Mouse (Mus musculus): ENCODE measurements at regions not wholly inside any gene's neighbourhood (a gene's known extent, or its start where the extent isn't known, plus 50 kb on each side); places are given as distances from the start of the nearest gene placed in this dataset.

DNA sequence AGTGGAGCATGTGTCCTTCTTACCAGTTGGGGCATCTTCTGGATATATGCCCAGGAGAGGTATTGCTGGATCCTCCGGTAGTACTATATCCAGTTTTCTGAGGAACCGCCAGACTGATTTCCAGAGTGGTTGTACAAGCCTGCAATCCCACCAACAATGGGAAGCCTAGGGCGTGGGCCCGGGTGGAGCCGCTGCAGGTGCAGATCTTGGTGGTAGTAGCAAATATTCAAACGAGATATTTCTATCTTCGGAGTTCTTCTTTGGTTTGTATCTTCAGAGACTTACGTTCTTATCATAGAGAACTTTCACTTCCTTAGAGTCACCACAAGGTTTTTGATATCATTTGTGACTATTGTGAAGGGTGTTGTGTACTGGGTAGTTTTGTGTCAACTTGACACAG lies 60.2 kb upstream of the Btbd35f28 start:
- peak; percentile 28 for DNase-seq
